Mouse (Mus musculus): ENCODE data around the gene Phc2. TPM values are rescaled to one million over a fixed set of nuclear protein-coding genes. Genes with fewer than 3 reads are reported as not detected.
"Not testable (repeated sequence)": the region's sequence is repeated elsewhere in the genome, so short reads cannot be mapped to it uniquely, and the experiment has no call there.

Phc2 gene
- 10 to 100 TPM; 29.8 to 36.7 TPM for total RNA-seq (2021)
- long read RNA-seq, experiment 1, transcript Phc2-202 (7 exons, 2,535 nt) = major isoform, 75 of 123 reads
- long read RNA-seq, experiment 1, partial matches to known transcripts = 6 of 123 reads
- long read RNA-seq, experiment 1, other reads (novel, unspliced or antisense) = 40 of 123 reads
- long read RNA-seq, experiment 2, transcript Phc2-202 (7 exons, 2,535 nt) = major isoform, 49 of 87 reads
- long read RNA-seq, experiment 2, partial matches to known transcripts = 9 of 87 reads
- long read RNA-seq, experiment 2, other reads (novel, unspliced or antisense) = 28 of 87 reads

DNA sequence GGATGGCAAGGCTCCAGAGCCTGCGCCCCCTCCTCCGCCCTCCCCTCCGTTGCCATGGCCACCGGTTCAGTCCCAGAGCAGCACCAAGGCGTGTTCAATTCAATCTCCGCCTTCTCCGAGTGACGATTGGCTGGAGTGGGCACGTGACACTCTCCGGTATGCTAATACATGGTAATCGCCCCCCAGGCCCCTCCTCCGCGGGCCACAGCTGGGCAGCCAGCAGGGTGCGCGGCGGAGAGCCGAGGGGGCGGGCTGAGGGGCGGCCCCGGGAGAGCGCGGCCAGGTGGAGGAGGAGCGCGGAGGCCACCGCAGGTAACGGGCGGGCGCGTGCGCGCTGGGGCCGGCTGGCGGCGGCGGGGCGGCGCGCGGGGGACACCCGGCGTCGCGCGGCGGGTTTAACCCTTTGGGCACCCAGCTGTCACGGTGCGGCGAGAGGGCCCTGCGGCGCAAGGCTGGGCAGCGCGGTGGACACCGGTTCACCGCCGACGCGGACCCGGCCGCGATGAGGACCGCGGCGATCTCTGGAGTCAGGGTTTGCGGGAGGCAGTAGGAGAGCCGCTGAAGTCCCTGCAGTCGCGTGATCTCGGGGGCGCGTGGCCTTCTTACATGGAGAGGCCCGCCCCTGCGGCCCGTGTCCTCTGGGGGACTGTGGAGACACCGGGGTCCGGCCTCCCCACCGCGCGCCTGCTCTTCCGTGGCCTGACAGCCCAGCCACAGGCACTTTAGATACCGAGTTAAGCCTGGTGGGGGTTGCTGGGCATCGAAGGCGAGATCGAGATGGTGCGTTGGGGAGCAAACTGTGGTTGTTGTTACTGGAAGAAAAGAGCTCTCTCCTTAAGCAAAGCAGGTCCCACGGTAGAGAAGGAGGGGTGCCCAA is at the start of gene Phc2:
TSS of gene Phc2 (plus strand) at position 198 of the 877 bp plus-strand sequence.
- DNase-seq = peak; percentile 88

DNA sequence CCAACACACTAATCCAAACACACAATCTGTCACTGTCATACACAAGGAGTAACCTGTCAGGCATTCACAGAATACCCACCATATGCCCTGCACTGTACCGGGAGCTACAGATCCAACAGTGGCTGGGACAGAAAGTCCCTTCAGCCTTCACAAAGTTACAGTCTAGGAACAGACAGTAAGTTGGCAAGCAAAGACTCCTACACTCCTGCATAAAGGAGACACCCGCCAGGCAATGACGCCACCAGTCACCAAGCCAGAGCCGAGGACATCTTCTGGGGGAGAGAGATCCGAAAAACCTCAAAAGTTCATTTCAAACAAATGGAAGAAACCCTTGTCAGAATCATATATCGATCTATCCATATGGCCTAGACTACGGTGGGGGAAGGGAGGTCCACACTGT is 47.9 kb upstream of the Phc2 start:
- DNase-seq = no peak

GRCm38 (mm10) chr4:128607661-128608060 is 46.8 kb upstream of the Phc2 start:
- DNase-seq = no peak

GRCm38 (mm10) chr4:128609276-128609924 is 45.1 kb upstream of the Phc2 start:
- DNase-seq = no peak

- peak; percentile 85 for DNase-seq
Observed at GRCm38 (mm10) chr4:128609925-128610402, 44.5 kb upstream of the Phc2 start, which contains the start of gene Zscan20. Gene Zscan20, minus strand, starts transcription at chr4:128610098.

DNA sequence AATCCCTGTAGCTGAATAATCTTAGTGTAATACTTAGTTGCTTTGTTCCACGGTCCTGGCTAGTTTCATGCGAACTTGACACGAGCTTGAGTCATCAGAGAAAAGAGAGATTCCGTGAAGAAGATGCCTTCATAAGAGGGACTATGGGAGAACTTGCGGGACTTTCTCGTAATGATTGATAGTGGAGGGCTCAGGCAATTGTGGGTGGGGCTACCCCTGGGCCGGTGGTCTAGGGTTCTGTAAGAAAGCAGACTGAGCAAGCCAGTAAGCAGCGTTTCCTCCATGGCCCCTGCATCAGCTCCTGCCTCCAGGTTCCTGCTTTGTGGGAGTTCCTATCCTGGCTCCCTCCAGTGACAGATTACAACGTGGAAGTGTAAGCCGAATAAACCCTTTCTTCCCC is 43.8 kb upstream of the Phc2 start:
- DNase-seq = no peak

DNA sequence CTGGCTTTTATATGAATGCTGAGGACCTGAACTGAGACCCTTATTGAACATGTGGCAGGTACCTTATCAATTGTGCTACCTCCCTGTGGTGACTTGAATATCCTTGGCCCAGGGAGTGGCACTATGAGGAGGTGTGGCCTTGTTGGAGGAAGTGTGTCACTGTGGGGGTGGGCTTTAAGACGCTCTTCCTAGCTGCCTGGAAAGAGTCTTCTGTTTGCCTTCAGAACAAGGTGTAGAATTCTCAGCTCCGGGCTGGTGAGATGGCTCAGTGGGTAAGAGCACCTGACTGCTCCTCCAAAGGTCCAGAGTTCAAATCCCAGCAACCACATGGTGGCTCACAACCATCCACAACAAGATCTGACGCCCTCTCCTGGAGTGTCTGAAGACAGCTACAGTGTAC is 42.8 kb upstream of the Phc2 start:
- not testable (repeated sequence) for DNase-seq

DNA sequence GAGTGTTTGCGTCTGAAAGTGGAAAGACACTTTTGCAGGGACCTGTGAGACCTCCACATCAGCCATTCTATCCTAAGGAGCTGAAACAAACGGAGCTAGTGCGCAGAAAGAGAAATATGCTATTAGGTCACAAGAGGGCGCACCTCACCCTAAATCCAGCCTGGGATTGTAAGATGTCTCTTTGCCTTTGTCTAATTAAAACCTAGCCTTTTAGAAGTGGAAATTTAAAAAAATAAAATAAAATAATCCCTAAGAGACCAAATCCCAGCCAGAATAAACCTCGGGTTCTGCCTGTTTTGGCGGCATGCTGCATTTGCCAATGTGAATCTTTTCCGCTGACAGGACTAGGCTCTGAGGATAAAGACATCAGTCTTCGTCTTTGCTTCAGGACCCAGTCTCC is 41.2 kb upstream of the Phc2 start:
- DNase-seq = no peak

DNA sequence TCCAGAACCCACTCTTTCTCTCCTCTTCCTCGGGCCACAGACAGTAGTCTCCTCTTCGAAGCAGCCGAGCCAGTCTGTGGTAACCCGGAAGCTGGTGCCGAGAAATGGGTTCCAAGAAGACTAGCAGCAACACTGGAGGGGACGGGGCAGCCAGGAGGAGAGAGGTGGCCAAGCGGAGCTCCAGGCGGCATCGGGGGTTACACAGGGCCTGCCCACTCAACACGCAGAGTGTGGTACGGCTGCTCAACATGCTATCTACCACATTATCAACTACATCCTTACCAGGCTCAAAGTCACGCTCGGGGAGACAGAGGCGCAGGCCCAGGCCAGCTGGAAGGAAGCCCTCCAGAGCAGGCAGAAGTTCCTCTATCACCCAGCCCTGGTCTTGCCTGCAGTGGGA is 38.7 kb upstream of the Phc2 start:
- DNase-seq = no peak

DNA sequence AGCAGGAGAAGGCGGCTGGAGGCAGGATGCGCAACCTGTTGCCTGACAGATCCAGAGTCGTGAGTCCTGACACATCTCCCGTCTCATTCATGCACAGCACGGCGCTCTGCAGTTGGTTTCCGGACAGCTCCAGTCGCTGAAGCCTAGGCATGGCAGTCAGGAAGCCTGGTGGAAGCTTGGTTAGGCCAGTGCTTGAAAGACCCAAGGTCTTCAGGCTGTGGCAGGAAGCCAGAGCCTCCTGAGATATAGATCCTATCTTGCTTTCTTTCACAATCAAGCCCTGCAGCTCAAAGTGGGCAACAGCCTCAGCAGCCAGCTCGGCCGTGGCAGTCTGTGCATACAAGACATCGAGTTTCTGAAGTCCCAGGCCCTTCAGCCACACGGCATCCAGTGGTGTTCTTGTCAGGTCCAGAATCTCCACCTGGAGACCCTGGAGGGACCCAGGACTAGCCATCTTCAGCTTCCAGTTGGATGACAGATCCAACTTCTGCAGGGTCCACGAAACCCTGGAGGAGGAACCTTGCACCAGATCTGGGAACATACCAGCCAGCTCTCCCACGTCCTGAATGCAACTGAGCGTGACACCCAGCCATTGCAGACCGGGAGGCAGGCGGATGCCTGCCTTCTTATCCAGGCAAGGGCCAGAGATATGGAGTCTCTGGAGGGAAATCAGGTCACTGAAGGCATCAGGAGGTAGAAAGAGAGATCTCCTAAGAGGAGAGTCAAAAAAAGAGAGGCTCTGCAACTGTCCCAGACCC is 37.0 kb upstream of the Phc2 start:
- DNase-seq = no peak

DNA sequence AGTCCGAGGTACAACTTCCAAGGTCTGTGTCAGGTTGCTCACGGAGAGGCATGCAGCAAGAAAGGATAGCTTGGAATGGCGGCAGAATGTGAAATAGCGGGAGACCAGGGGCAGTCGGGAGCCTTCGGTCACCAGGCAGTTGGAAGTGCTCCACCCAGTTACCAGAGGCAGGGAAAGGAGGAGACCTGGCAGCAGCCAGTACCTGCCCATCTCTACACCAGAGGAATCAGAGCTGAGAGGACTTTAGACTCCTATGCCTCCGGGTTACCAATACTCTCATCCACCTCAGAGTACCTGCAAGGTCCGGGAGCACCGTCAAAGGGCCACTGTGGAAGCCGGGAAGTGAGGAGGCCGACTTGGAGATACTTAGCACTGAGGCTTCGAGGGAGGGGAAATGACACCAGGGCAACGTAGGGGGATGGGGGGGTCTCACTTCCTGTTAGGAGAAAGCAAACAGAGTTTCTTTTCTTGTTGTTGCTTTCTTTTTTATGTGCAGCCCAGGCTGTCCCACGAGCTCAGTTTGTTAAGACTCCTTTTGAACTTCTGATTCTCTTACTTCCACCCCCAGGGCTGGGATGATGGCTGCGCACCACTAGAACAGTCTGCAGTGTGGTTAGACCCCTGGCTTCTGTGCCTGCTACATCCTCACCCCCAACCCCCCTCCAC is 36.1 kb upstream of the Phc2 start, which contains the start of gene Tlr12:
TSS of gene Tlr12 (minus strand) at position 374 of the 666 bp plus-strand sequence.
- no peak for DNase-seq

DNA sequence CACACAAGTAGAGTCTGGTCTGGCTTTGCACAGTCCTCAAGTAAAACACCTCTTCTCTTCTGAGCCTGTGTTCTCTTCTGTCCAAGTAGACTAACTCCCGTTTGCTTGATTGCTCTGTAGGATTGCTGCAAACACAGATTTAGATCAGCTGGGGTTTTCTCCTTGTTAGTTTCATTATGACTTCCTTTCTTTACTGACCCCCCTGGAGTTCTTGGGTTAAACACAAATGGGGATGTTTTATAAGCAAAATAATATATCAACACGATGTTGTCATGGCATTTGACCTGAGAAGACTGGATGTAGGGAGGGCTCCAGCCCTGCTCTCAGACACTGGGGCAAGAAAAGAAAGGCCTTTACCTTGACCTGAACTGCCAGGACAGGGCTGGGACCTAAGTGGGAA is 35.5 kb upstream of the Phc2 start:
- no peak for DNase-seq

- DNase-seq = no peak
Observed at GRCm38 (mm10) chr4:128620572-128620971, 33.9 kb upstream of the Phc2 start.

- DNase-seq = no peak
Observed at GRCm38 (mm10) chr4:128621109-128621508, 33.4 kb upstream of the Phc2 start.

DNA sequence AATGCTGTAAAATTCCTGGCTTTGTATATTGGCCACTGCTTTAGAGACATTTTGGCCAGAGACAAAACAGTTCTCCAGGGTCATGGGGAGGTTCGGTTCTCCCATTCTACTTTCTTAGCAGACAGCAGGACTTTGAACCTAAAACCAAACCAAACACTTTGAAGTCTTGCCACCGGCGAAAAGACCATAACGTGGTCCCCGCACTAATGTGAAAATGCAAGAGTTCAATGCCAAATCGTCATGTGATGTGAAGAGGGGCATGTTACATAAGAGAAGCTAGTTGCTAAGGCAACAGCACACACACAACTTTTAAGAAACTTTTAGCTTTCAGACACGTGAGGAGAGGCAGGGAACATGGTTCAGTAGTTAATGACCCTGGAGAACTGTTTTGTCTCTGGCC is 19.1 kb upstream of the Phc2 start:
- DNase-seq = no peak

DNA sequence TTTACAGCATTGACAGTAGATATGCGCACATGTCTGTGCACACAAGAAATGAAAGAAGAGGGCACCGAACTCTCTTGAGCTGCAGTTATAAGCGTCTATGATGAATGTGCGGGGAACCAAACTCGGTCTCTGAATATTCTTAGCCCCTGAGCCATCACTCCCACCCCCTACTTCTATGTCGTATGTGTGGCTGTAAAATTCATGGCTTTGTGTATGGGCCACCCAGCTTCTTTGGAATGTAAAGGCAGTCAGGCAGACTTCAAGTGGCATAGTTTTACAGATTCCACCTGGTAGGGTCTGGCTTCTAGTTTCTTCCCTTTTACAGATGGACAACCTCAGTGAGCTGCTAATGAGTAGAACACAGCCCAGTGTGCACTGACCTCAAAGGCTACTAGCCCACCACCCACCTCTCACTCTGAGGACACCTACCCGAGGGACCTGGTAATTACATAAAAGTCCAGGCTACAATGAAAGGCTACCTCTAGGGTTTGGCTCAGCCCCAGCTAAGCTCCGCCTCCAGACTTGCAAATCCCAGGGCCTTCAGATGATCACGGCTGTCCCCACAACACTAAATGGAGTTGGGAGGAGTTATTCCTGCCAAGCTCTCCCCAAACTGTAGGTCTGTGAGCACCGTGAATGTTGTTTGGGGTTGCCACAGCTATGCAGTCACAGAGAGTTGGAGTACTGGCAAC is 18.5 kb upstream of the Phc2 start:
- no peak for DNase-seq

GRCm38 (mm10) chr4:128637250-128637649 is 17.3 kb upstream of the Phc2 start:
- no peak for DNase-seq

- no peak for DNase-seq
Observed at GRCm38 (mm10) chr4:128638265-128638923, 16.1 kb upstream of the Phc2 start.

- no peak for DNase-seq
Observed at GRCm38 (mm10) chr4:128641766-128642717, 12.5 kb upstream of the Phc2 start.

Measured in gastrocnemius, postnatal 10 days (tissue).